8 mouse cellular contexts compared by ENCODE assay signal in the genomic region with DNA sequence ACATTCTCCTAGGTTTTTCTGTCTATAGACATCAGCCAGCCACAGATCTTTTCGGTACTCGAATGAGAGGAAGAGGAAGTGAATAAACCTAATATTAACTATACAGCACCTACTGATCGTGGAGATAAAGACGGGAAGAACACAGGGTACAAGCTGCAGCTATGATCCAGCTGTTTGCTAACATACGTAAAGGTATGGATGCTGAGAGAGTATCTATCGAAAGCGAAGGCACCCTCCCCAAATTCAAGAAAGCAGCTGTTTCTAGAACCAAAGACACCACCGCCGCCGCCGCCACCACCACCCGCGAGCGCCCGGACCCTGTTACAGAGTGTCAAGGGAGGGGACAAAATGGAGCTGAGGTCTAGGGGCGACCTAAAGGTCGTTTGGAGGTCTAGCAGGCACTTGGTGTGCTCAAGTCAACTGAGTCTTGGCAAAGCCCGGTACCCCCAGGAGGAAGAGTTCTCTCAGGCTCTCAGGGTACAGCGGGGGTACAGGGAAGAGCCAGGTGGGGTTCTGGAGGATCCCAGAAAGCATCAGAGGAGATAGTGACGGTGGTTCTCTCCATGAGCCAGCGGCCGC. TPM values are rescaled to one million over a fixed set of nuclear protein-coding genes. Genes with fewer than 3 reads are reported as not detected.
A peak's percentile ranks its signal among the peaks of the same experiment; 100 is the strongest.
DNase-seq lines count a peak whose midpoint lies in the region.

No protein-coding gene starts in this region.

- H3K4me1 ChIP-seq in midbrain, embryonic 10.5 days: peaks cover 9% of the 10 kb centered on the region

- DNase-seq in adrenal gland, postnatal 25 days: peak; percentile 7
- no peak for DNase-seq in adrenal gland, adult 18-20 months (ENCODE audit: low spot score in 2 of 2)
- peak; percentile 7 for DNase-seq in ES-CJ7 (ENCODE audit: low read depth, low spot score)
- peak; percentile 31 for DNase-seq in embryo, embryonic 9.5 days (ENCODE audit: extremely low spot score)
- DNase-seq in heart, postnatal 14 days: peak; percentile 7 to 8
- DNase-seq in left cerebral cortex, postnatal 36 days (ENCODE audit: low spot score in 2 of 2): peak; percentile 21
- DNase-seq in midbrain, embryonic 10.5 days (ENCODE audit: low spot score): peak; percentile 24
- peak; percentile 3 to 10 for DNase-seq in spleen, postnatal 36 days (ENCODE audit: low spot score in 2 of 2)

- no peaks in the 10 kb centered on the region for H3K9me3 ChIP-seq in midbrain, embryonic 10.5 days (replicated peaks)

- H3K27me3 ChIP-seq in midbrain, embryonic 10.5 days (ENCODE audit: low read depth, poor library complexity, severe bottlenecking): peaks cover 64% of the 10 kb centered on the region

- H3K36me3 ChIP-seq in midbrain, embryonic 10.5 days: no peaks in the 10 kb centered on the region

- peak overlapping the region; percentile 67 for H3K4me3 ChIP-seq in midbrain, embryonic 10.5 days

- 18% methylated on average over 22 of the region's 22 CpGs for WGBS in midbrain, embryonic 10.5 days

- intact Hi-C loops in heart, postnatal 14 days (cut with DNase I): no loop called here
- intact Hi-C loops in left cerebral cortex, postnatal 36 days (cut with DNase I): loop anchor here (5.0 to 10.0 kb wide), 2 partner anchors 143 to 415 kb away; no protein-coding TSS in a partner anchor

- H3K27ac ChIP-seq in midbrain, embryonic 10.5 days (replicated peaks): peak overlapping the region; percentile 90

RNA-seq across cellular contexts. Expression of a gene that starts 0.7 kb away (rescaled TPM):
- total RNA-seq in adrenal gland, postnatal 25 days (2021): 426 and 439 TPM in 2 replicates
- total RNA-seq in adrenal gland, adult 18-20 months (2021): 100 to 1,000 TPM; 286 to 460 TPM
- total RNA-seq in heart, postnatal 14 days (2021): 10 to 100 TPM; 11.1 to 12.0 TPM
- 10 to 100 TPM; 65.6 to 72.2 TPM for total RNA-seq in left cerebral cortex, postnatal 36 days (2021)
- polyA plus RNA-seq in midbrain, embryonic 10.5 days (2016; fragmentation: Nextera tagmentation; extraction: Ambion mirVana): 22.0 and 24.3 TPM in 2 replicates

Comparison
In these comparisons a context has a peak if more than half of its experiments do, and no peak if none do; other contexts are left out.
1. DNase-seq: peak in adrenal gland, postnatal 25 days (single experiment), ES-CJ7 (single experiment), embryo, embryonic 9.5 days (single experiment), heart, postnatal 14 days (2 of 2), left cerebral cortex, postnatal 36 days (2 of 2), midbrain, embryonic 10.5 days (single experiment) and spleen, postnatal 36 days (2 of 2); none in adrenal gland, adult 18-20 months (0 of 2).
2. RNA of a gene that starts 0.7 kb away (total RNA-seq): 286 to 460 TPM in adrenal gland, adult 18-20 months, 426 to 439 TPM in adrenal gland, postnatal 25 days and 65.6 to 72.2 TPM in left cerebral cortex, postnatal 36 days; 11.1 to 12.0 TPM in heart, postnatal 14 days; every median in the first group is over 4 times any median in the second.